Mouse (Mus musculus) mature B cell (primary cell): ENCODE data around the gene Fbxw20.
"Not testable (repeated sequence)": the region's sequence is repeated elsewhere in the genome, so short reads cannot be mapped to it uniquely, and the experiment has no call there.

Source experiments
- in situ Hi-C: fragments of 300-500 bp; cut with MboI; formaldehyde crosslinking; loops from 2 replicates; pipeline ENCODE4 v1.14.3; 2019

Gene Fbxw20

DNA sequence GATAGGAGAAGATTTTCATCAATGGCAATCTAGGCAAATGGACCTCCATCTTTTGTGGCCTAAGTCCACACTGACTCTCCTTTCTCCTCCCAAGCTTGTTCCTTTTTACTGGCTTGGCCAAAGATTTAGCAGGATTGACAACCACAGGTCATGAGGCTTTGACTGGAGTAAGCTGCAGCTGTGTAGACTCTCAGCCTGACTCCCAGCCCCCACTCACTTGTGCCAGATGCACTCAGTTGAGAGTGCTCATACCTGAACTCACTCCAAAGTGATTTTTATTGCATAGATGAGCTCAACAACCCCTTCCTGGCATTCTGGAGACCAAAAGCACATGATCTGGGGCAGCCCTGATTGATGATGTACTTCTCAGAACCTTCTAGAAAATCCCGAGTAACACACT lies at the start of gene Fbxw20:
Fbxw20 (minus strand) TSS at position 101 of the 400 bp plus-strand sequence.
- in situ Hi-C loops, result no loop called here

DNA sequence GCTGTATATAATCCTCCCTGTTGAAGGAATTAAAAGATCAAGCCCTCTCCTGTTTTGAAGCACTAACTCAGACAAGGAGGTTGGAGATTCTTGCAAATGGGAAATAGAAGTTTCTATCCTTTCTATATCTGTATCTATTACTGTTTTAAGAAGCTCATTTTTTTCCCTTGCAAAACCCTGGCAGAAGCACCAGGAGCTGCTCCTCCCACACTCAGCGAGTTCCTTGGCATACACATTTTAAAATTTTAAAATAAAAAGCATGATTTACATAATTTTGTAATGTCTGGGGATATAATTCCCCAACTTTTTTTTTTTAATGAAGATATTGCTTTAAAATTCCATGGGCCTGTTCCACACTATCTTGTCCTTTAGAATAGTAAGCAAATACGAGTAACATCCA lies 28.5 kb upstream of the Fbxw20 start:
- in situ Hi-C loops, result no loop called here

DNA sequence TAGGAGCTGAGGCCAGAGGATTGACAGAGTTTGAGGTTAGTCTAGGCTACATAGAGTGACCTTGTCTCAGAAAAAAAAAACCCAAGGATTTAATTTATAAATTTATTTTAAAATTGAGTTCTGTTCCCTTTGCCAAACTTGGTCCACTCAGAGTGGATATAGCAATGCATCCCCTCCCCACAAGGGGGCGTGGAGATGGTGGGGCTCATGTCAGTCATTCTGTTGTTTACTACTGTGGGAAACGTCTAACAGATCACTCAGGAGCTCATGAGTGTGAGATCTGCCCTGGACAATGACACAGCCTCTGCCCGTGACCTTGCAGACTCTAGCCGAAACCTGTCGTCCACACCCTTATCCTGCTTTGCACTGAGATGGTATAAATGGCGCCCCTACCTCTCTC lies 16.1 kb downstream of the Fbxw20 start:
- in situ Hi-C loops, result no loop called here

DNA sequence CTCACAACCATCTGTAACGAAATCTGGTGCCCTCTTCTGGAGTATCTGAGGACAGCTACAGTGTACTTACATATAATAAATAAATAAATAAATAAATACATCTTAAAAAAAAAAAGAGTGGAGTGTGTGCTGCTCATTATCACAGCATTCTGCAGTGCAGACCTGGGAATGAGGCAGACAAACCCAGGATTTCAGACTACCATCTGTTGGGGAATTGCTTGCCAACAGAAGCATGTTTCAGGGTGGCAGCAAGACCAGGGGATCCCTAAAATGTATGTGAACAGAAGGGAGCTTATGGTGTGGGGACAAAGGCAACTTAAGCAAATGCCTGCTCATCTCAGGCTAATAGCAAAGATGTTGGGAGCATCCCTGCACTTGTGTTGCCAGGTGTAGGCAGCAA lies 33.2 kb downstream of the Fbxw20 start:
- in situ Hi-C loops, result not testable (repeated sequence)

DNA sequence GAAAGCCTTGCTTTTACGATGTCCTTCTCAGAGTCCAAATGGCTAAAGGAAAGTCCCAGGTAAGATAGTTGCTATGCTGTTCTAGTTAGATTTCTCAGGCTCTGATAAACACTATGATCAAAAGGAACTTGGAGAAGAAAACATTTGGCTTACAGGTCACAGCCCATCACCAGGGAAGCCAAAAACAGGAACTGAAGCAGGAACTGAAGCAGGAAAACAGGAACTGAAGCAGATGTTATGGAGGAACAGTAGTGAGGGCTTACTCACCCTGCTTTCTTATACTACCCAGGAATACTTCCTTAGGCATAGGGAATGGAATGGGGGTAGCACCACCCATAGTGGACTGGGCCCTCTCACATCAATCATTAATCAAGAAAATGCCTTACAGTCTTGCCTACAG lies 34.2 kb downstream of the Fbxw20 start:
- in situ Hi-C loops, result no loop called here

DNA sequence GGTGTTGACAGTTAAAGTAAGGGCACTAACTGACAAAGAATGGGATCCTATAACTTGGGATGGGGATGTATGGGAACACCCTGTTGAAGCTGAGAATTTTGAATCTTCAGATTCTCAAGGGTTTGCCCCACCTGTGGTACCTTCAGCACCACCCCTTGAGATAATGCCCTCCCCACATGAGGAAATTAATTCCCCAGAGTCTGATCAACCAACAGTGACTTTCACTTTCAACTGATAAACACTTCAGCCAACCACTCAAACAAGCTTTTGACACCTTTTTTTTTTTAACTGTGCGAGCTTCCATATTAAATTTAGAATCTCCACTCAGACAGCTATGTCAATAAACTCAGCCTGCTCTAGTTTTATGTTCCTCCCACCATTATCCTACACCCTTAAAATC lies 35.2 kb downstream of the Fbxw20 start:
- in situ Hi-C loops, result no loop called here

DNA sequence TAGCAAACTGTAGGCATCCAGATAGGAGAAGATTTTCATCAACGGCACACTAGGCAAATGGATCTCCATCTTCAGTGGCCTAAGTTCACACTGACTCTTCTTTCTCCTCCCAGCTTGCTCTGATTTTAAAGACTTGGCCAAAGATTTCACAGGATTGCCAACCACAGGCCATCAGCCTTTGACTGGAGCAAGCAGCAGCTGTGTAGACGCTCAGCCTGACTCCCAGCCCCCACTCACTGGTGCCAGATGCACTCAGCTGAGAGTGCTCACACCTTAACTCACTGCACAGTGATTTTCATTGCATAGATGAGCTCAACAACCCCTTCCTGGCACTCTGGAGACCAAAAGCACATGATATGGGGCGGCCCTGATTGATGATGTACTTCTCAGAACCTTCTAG lies 38.7 kb downstream of the Fbxw20 start, which contains the start of gene Fbxw13:
Fbxw13 (minus strand) TSS at position 101 of the 400 bp plus-strand sequence.
- in situ Hi-C loops, result not testable (repeated sequence)

DNA sequence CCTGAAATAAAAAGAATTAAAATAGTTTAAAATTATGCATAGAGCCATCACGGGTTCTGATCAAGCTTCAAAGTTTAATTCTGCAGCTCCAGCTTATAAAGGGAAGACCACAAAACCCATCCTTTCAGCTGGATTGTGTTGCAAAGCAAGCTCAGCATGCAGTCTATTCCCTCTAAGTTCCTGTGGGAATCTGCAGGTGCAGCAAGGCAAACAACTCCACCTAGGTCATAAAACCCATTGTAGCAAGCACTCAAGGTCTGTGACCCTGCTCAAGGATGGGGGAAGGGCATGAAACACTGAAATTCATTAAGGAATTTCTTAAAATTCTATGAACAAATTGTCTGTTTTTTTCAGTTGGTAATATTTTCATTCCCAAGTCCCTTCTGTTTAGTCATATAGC lies 57.3 kb downstream of the Fbxw20 start:
- in situ Hi-C loops, result no loop called here

DNA sequence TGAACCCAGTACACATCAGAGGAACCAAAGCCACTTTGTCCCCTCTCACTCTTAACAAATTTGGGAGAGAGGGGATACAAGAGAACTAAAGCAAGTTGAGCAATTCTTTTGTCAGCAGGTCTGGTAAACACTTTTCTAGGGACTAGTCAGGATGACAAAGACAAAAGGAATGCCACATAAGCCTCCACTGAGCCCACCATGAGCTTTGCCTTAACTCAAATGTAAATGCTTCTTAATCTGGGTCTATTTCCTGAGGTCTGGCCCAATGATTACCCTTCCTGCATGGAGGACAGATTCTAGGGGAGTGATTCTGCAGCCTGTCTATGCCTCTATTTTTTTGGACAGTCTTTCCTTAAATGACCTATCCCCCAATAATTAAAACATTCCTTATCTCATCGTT lies 58.3 kb downstream of the Fbxw20 start:
- in situ Hi-C loops, result no loop called here
